Mouse (Mus musculus) frontal cortex, adult (tissue): ENCODE results near the gene Pik3r4.

Source experiments
- ATAC-seq: cut with Nextera tagmentation; 2 replicates; pipeline ENCODE4 v1.9.2; 2017; ENCODE audit warnings: mild to moderate bottlenecking, moderate library complexity, mixed read lengths; ENCODE audit not compliant: low TSS enrichment

Pik3r4 gene

GRCm38 (mm10) chr9:105696818-105697564, 54.2 kb downstream of the Pik3r4 start:
- peak; percentile 22 for ATAC-seq

GRCm38 (mm10) chr9:105697764-105698396, 55.1 kb downstream of the Pik3r4 start:
- no peak for ATAC-seq

- no peak for ATAC-seq
These were observed 57.9 kb downstream of the Pik3r4 start for GRCm38 (mm10) chr9:105700702-105701101.

- no peak for ATAC-seq
These were observed 59.2 kb downstream of the Pik3r4 start for GRCm38 (mm10) chr9:105701966-105702365.

GRCm38 (mm10) chr9:105704226-105704932, 61.6 kb downstream of the Pik3r4 start:
- peak; percentile 45; the same call in 1 of the 2 replicates for ATAC-seq

- peak; percentile 75; the same call in 1 of the 2 replicates for ATAC-seq
These were observed 62.2 kb downstream of the Pik3r4 start for GRCm38 (mm10) chr9:105705011-105705410.

- ATAC-seq: peak; percentile 66
These were observed 69.3 kb downstream of the Pik3r4 start for GRCm38 (mm10) chr9:105712049-105712448.

- ATAC-seq: no peak
These were observed 76.6 kb downstream of the Pik3r4 start for GRCm38 (mm10) chr9:105719367-105719766.

GRCm38 (mm10) chr9:105719851-105720395, 77.1 kb downstream of the Pik3r4 start:
- ATAC-seq: no peak

- ATAC-seq: peak; percentile 96
These were observed 77.7 kb downstream of the Pik3r4 start for GRCm38 (mm10) chr9:105720430-105720829.

GRCm38 (mm10) chr9:105731976-105732375, 89.2 kb downstream of the Pik3r4 start:
- ATAC-seq: no peak

- no peak for ATAC-seq
These were observed 91.9 kb downstream of the Pik3r4 start for GRCm38 (mm10) chr9:105734651-105735050.

- no peak for ATAC-seq
These were observed 92.4 kb downstream of the Pik3r4 start for GRCm38 (mm10) chr9:105735195-105735594.
